Mouse (Mus musculus) bone marrow, adult 2 months (tissue): ENCODE data around the gene Foxn3. TPM values are rescaled to one million over a fixed set of nuclear protein-coding genes. Genes with fewer than 3 reads are reported as not detected.

Source experiments
- H3K27ac ChIP-seq: fragments of 200-500 bp; 2 replicates; pipeline ENCODE4 v1.5.1; 2012; ENCODE audit warnings: low read depth, mild to moderate bottlenecking, control low read depth, inconsistent platforms, low read length; ENCODE audit not compliant: control insufficient read depth, poor library complexity, insufficient read depth
- H3K4me1 ChIP-seq: fragments of 200-500 bp; 2 replicates; pipeline ENCODE4 v1.6.1; 2011; ENCODE audit warnings: low read length; ENCODE audit not compliant: control insufficient read depth, insufficient read depth
- H3K4me3 ChIP-seq: fragments of 200-500 bp; replicated peaks from 2 replicates; pipeline ENCODE3; 2011; ENCODE audit warnings: mild to moderate bottlenecking, low read depth, low read length, control low read depth; ENCODE audit not compliant: control insufficient read depth
- CTCF ChIP-seq: fragments of 200-500 bp; IDR thresholded peaks from 2 replicates; pipeline ENCODE4 v1.5.1; 2011; ENCODE audit warnings: low read length, control low read depth; ENCODE audit not compliant: control insufficient read depth, insufficient read depth
- POLR2A ChIP-seq: fragments of 200-500 bp; IDR thresholded peaks from 2 replicates; pipeline ENCODE4 v1.6.1; 2011; ENCODE audit warnings: low read depth, mild to moderate bottlenecking, control low read depth, low read length, borderline replicate concordance; ENCODE audit not compliant: control insufficient read depth
- WGBS: fragments of 180-500 bp; shearing (Covaris S2); methylation state at CpG from one replicate; pipeline ENCODE4 v1.1.7; 2018; 5-methylcytosine and 5-hydroxymethylcytosine counted together
- polyA plus RNA-seq: library from polyadenylated mRNA; stranded (reverse); fragments of >200 nt; gene quantifications from 2 replicates; pipeline ENCODE4 v1.2.4, GENCODE M21; 2011; ENCODE audit warnings: low replicate concordance; ENCODE audit not compliant: missing spikeins, insufficient read depth, insufficient read length

Gene Foxn3
- polyA plus RNA-seq, 1 experiment, result 23.7 TPM

DNA sequence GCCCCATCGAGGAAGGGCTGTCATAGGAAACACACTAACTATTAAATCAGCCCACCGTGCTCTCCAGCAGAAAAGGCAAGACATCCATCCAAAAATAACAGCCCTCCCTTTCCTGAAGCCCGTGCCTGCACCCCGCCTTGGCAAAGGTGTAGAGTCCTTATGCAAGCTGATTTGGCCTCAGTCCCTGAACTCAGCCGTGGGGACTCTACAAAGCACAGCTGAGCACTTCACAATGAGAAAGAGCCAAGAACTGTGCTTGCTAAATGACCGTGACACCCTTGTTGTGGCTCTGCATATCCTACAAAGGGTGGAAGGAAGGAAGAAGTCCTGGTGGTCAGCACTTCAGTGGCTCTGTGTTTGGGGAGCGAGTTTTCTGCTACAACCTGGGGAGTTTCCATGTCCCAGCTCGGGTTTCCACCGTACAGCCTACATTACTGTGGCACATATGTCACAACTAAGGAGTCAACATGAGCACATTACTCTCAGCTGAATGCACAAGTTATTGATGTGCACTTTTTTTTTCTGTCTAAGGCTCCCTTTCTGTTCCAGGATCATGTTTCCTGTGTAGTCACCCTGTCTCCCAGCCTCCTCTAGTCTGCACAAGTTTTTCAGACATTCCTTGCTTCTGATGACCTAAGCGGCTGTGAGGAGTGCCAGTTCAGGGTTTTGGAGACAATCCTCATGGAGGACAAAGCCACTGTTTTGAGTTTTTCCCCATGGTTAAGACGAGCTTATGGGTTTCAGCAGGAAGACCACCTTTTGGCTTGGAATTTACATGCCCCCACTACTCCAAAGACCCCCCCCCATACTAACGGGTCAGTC is 226.8 kb downstream of the Foxn3 start:
- Histone ChIP-seq H3K27ac (no peak overlapping the region), H3K4me3 (no peak overlapping the region), H3K4me1 (no peaks in the 10 kb centered on the region; the same call in 1 of the 2 replicates)
- WGBS, result 50% methylated on average over 12 of the region's 12 CpGs
- no peak for TF ChIP-seq CTCF
- no peak for TF ChIP-seq POLR2A

GRCm38 (mm10) chr12:99335628-99336027 is 227.8 kb downstream of the Foxn3 start:
- no peak overlapping the region for H3K4me3 ChIP-seq
- WGBS, result 84% methylated on average over 9 of the region's 9 CpGs
- H3K4me1 ChIP-seq, result peaks cover 2% of the 10 kb centered on the region; the same call in 1 of the 2 replicates
- TF ChIP-seq POLR2A (no peak), CTCF (no peak)
- no peak overlapping the region for H3K27ac ChIP-seq

DNA sequence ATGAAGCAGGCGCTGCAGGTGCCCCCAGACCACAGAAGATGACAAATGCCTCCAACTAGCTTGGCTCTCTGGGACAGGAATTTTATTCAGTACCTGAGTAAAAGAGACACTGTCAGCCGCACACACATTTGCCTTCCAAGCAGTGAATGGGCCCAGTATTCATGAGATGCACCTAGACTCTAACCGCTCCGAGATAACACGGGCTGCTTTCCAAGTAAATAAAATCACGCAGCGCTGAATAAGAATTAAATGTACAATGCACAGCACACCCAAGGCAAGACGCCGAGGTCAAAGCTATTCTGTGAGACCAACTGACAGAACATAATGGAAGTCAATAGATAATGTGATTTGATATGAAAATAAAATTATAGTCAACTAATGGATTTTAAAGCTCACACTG is 229.4 kb downstream of the Foxn3 start:
- Histone ChIP-seq H3K4me1 (peaks cover 2% of the 10 kb centered on the region; the same call in 1 of the 2 replicates), H3K4me3 (no peak overlapping the region), H3K27ac (no peak overlapping the region)
- TF ChIP-seq CTCF (no peak), POLR2A (no peak)
- WGBS, result 91% methylated on average over 9 of the region's 9 CpGs

- Histone ChIP-seq H3K4me1 (peaks cover 2% of the 10 kb centered on the region; the same call in 1 of the 2 replicates), H3K27ac (no peak overlapping the region), H3K4me3 (no peak overlapping the region)
- WGBS, result 77% methylated on average over 20 of the region's 20 CpGs
- no peak for TF ChIP-seq CTCF
- no peak for TF ChIP-seq POLR2A
Observed at GRCm38 (mm10) chr12:99333304-99333968, 229.9 kb downstream of the Foxn3 start.

- Histone ChIP-seq H3K4me3 (no peak overlapping the region), H3K27ac (no peak overlapping the region), H3K4me1 (peaks cover 2% of the 10 kb centered on the region; the same call in 1 of the 2 replicates)
- no peak for TF ChIP-seq CTCF
- no peak for TF ChIP-seq POLR2A
- WGBS, result 85% methylated on average over 16 of the region's 16 CpGs
Observed at GRCm38 (mm10) chr12:99332144-99332807, 231.1 kb downstream of the Foxn3 start.

DNA sequence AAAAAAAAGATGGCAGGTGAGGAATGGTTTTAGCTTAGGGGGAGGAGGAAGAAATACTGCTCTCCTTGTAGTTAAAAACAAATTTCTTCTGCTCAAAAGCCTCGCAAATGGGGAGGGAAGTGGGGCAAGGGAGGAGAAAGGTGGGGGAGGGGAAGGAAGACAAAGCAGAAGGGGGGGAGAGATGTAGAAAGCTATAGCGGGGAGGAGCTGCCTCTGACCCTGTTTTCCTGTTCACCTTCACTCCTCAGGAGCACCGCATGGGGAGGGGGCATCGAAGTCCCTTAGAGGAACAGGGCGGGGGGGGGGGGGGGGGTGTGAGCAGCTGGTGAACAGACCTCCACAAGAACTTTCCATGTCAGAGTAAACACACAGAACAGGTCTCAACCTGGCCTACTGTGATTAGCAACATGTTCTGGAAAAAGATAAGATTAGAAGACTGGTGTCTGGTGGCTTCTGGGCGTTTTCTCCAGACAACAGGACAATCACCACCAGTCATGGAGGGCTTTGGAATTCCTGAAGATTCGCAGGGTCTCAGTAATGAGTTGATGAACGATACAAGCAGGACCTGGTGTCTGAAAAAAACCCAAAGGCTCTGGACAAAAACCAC is 231.9 kb downstream of the Foxn3 start:
- peaks cover 2% of the 10 kb centered on the region; the same call in 1 of the 2 replicates for H3K4me1 ChIP-seq
- no peak overlapping the region for H3K27ac ChIP-seq

DNA sequence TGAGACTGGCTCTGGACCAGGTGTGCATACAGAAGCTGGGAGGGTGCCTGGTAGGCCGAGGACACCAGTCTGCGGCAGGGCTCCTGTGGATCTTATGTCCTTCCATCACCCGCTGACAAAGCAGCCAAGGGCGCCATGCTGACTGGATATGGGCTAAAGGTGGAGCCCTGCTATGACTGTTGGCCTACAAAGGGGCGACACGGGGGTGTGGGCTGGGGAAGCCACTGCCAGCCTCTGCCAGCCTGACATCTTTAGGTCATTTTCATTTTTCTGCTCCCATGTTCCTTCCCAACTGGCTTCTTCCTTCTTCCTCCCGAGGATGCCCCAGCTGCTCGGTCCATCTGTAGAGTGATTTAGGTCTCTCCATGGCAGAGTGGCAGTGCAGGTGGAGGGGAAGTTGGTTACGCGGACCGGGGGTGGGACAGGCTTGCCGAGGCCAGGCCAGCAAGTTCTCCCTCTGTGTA is 232.5 kb downstream of the Foxn3 start:
- TF ChIP-seq POLR2A, result no peak
- Histone ChIP-seq H3K4me1 (peaks cover 2% of the 10 kb centered on the region; the same call in 1 of the 2 replicates), H3K27ac (peak overlapping the region; percentile 12; the same call in 1 of the 2 replicates), H3K4me3 (no peak overlapping the region)
- WGBS, result 57% methylated on average over 12 of the region's 12 CpGs

More for the DNA sequence above, 231.9 kb downstream of the Foxn3 start:
- H3K4me3 ChIP-seq, result no peak overlapping the region
- TF ChIP-seq POLR2A, result no peak
- no peak for TF ChIP-seq CTCF
- WGBS, result 58% methylated on average over 8 of the region's 8 CpGs
